Mouse (Mus musculus): ENCODE data around the gene Ufsp1. TPM values are rescaled to one million over a fixed set of nuclear protein-coding genes. Genes with fewer than 3 reads are reported as not detected.

Gene Ufsp1
- polyA plus RNA-seq, 1 experiment: 1.8 TPM

GRCm38 (mm10) chr5:137295296-137295695 is 867 bp downstream of the Ufsp1 start:
- Histone ChIP-seq H3K4me1 (ENCODE audit: control insufficient read depth, insufficient read depth, low read length) (peaks cover 2% of the 10 kb centered on the region; the same call in 1 of the 2 replicates), H3K27ac (ENCODE audit: insufficient read depth, low read depth, low read length) (no peak overlapping the region), H3K4me3 (ENCODE audit: insufficient read depth, low read length) (peak overlapping the region; percentile 64)
- no peak for TF ChIP-seq CTCF (IDR thresholded peaks at IDR 0.05; ENCODE audit: low read depth, low read length)
- TF ChIP-seq POLR2A (IDR thresholded peaks at IDR 0.05; ENCODE audit: borderline replicate concordance, low read depth, low read length): no peak

- no peak overlapping the region for H3K4me3 ChIP-seq (ENCODE audit: insufficient read depth, low read length)
- no peak overlapping the region for H3K27ac ChIP-seq (ENCODE audit: insufficient read depth, low read depth, low read length)
- peaks cover 2% of the 10 kb centered on the region; the same call in 1 of the 2 replicates for H3K4me1 ChIP-seq (ENCODE audit: control insufficient read depth, insufficient read depth, low read length)
- TF ChIP-seq CTCF (IDR thresholded peaks at IDR 0.05; ENCODE audit: low read depth, low read length) (no peak), POLR2A (IDR thresholded peaks at IDR 0.05; ENCODE audit: borderline replicate concordance, low read depth, low read length) (no peak)
Observed at GRCm38 (mm10) chr5:137295712-137296111, 1.3 kb downstream of the Ufsp1 start.

DNA sequence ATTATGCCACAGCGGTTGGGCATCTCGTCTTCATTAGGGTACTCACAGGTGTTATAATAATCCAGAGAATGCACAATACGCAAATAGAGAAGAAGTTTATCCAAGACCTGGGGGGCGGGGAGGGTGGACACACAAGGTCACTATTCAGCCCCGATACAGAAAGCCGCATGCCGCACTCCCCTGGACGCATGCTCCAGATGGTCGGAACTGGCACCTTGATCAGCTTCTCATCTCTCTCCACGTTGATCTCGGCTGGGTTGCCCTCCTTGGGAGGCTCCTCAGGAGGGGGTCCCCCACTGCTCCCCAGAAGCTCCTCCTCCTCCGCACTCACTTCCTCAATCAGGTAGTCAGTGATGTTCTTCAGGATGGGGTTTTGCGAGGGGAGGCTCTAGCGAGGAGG is 2.7 kb downstream of the Ufsp1 start:
- Histone ChIP-seq H3K4me3 (ENCODE audit: insufficient read depth, low read length) (no peak overlapping the region), H3K27ac (ENCODE audit: insufficient read depth, low read depth, low read length) (no peak overlapping the region), H3K4me1 (ENCODE audit: control insufficient read depth, insufficient read depth, low read length) (peaks cover 2% of the 10 kb centered on the region; the same call in 1 of the 2 replicates)
- no peak for TF ChIP-seq CTCF (IDR thresholded peaks at IDR 0.05; ENCODE audit: low read depth, low read length)
- TF ChIP-seq POLR2A (IDR thresholded peaks at IDR 0.05; ENCODE audit: borderline replicate concordance, low read depth, low read length): no peak

- Histone ChIP-seq H3K4me1 (ENCODE audit: control insufficient read depth, insufficient read depth, low read length) (peaks cover 9% of the 10 kb centered on the region), H3K27ac (ENCODE audit: insufficient read depth, low read depth, low read length) (no peak overlapping the region), H3K4me3 (ENCODE audit: insufficient read depth, low read length) (no peak overlapping the region)
- TF ChIP-seq CTCF (IDR thresholded peaks at IDR 0.05; ENCODE audit: low read depth, low read length) (no peak), POLR2A (IDR thresholded peaks at IDR 0.05; ENCODE audit: borderline replicate concordance, low read depth, low read length) (no peak)
Observed at GRCm38 (mm10) chr5:137299240-137299639, 4.8 kb downstream of the Ufsp1 start.

GRCm38 (mm10) chr5:137301253-137301652 is 6.8 kb downstream of the Ufsp1 start:
- no peak for TF ChIP-seq CTCF (IDR thresholded peaks at IDR 0.05; ENCODE audit: low read depth, low read length)
- no peak for TF ChIP-seq POLR2A (IDR thresholded peaks at IDR 0.05; ENCODE audit: borderline replicate concordance, low read depth, low read length)
- H3K4me1 ChIP-seq (ENCODE audit: control insufficient read depth, insufficient read depth, low read length): peaks cover 21% of the 10 kb centered on the region
- H3K27ac ChIP-seq (ENCODE audit: insufficient read depth, low read depth, low read length): no peak overlapping the region
- no peak overlapping the region for H3K4me3 ChIP-seq (ENCODE audit: insufficient read depth, low read length)

DNA sequence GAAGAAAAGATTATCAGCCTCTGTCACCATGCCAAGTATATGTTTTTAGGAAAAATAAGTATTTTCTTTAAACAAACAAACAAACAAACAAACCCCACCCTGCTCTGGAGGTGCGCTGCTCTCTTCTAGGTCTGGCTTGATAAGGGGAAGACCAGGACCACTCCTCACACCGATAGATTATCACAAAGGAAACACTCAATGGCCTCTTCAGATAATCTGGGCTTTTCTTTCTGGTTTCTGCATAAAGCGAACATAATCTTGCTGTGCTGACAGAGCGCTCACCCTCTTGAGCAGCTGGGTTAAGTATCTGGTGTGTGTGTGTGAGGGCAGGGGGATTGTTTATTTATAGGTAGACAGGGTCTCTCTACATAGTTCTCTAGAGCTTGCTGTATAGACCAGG is 9.2 kb downstream of the Ufsp1 start:
- TF ChIP-seq POLR2A (IDR thresholded peaks at IDR 0.05; ENCODE audit: borderline replicate concordance, low read depth, low read length) (no peak), CTCF (IDR thresholded peaks at IDR 0.05; ENCODE audit: low read depth, low read length) (no peak)
- H3K27ac ChIP-seq (ENCODE audit: insufficient read depth, low read depth, low read length): no peak overlapping the region
- no peak overlapping the region for H3K4me3 ChIP-seq (ENCODE audit: insufficient read depth, low read length)
- peaks cover 21% of the 10 kb centered on the region for H3K4me1 ChIP-seq (ENCODE audit: control insufficient read depth, insufficient read depth, low read length)

DNA sequence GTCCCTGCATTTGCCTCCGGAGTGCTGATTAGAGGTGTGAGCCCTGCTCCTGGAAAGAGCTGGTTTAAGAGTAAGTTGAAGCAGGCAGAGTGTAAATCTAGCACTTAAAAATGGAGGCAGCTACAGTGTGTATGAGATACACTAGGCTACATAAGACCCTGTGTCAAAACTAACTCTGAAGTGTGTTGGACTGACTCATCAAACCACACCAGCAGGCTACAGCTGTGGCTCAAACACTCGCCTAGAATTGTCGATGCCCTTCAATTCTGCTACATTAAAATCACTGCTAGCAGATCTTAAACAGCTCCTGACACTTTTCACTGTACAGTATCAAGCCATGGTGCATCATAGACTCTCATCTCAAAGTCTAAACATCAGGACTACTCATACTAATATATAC is 9.7 kb downstream of the Ufsp1 start:
- Histone ChIP-seq H3K4me1 (ENCODE audit: control insufficient read depth, insufficient read depth, low read length) (peaks cover 21% of the 10 kb centered on the region), H3K27ac (ENCODE audit: insufficient read depth, low read depth, low read length) (no peak overlapping the region), H3K4me3 (ENCODE audit: insufficient read depth, low read length) (no peak overlapping the region)
- TF ChIP-seq POLR2A (IDR thresholded peaks at IDR 0.05; ENCODE audit: borderline replicate concordance, low read depth, low read length) (no peak), CTCF (IDR thresholded peaks at IDR 0.05; ENCODE audit: low read depth, low read length) (no peak)

GRCm38 (mm10) chr5:137304816-137305215 is 10.4 kb downstream of the Ufsp1 start:
- Histone ChIP-seq H3K4me1 (ENCODE audit: control insufficient read depth, insufficient read depth, low read length) (peaks cover 21% of the 10 kb centered on the region), H3K4me3 (ENCODE audit: insufficient read depth, low read length) (peak overlapping the region; percentile 81), H3K27ac (ENCODE audit: insufficient read depth, low read depth, low read length) (no peak overlapping the region)
- TF ChIP-seq CTCF (IDR thresholded peaks at IDR 0.05; ENCODE audit: low read depth, low read length): no peak
- TF ChIP-seq POLR2A (IDR thresholded peaks at IDR 0.05; ENCODE audit: borderline replicate concordance, low read depth, low read length): no peak

GRCm38 (mm10) chr5:137305822-137306221 is 11.4 kb downstream of the Ufsp1 start:
- Histone ChIP-seq H3K4me1 (ENCODE audit: control insufficient read depth, insufficient read depth, low read length) (peaks cover 28% of the 10 kb centered on the region), H3K4me3 (ENCODE audit: insufficient read depth, low read length) (peak overlapping the region; percentile 81), H3K27ac (ENCODE audit: insufficient read depth, low read depth, low read length) (peak overlapping the region; percentile 94)
- no peak for TF ChIP-seq CTCF (IDR thresholded peaks at IDR 0.05; ENCODE audit: low read depth, low read length)
- no peak for TF ChIP-seq POLR2A (IDR thresholded peaks at IDR 0.05; ENCODE audit: borderline replicate concordance, low read depth, low read length)

DNA sequence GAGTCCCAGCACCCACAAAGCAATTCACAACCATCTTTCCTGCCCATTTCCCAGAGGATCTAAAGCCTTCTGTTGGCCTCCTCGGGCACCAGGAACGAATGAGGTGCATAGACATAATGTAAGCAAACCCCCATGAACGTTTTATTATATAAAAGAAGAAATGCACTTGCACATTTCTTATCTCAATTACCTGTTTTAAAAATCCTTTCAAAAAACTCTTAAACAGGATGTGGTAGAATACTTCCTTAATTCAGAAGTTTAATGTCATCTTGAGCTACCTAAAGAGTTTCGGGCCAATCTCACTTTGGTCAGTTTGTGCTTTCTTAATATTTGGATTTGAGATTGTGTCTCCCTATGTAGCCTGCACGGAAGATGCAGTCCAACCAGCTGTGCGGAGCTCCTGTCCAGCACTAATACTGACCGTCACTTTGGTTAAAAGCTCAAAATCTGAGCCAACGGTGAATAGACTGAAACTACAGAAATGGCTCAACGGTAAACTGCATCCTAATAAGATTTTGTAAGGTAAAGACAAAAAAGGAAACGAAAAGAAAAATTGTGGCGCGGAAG is 12.1 kb downstream of the Ufsp1 start:
- H3K4me1 ChIP-seq (ENCODE audit: control insufficient read depth, insufficient read depth, low read length): peaks cover 35% of the 10 kb centered on the region
- peak overlapping the region; percentile 94 for H3K27ac ChIP-seq (ENCODE audit: insufficient read depth, low read depth, low read length)
- no peak for TF ChIP-seq CTCF (IDR thresholded peaks at IDR 0.05; ENCODE audit: low read depth, low read length)
- no peak for TF ChIP-seq POLR2A (IDR thresholded peaks at IDR 0.05; ENCODE audit: borderline replicate concordance, low read depth, low read length)
- H3K4me3 ChIP-seq (ENCODE audit: insufficient read depth, low read length): peak overlapping the region; percentile 81

All from bone marrow macrophage, adult 2 months (primary cell).